Mouse (Mus musculus): ENCODE measurements around the gene Mrrf. TPM values are rescaled to one million over a fixed set of nuclear protein-coding genes. Genes with fewer than 3 reads are reported as not detected.

Gene Mrrf
- polyA plus RNA-seq, 1 experiment: 33.5 TPM

GRCm38 (mm10) chr2:36102559-36102946 is 33.6 kb upstream of the Mrrf start:
- peak; percentile 51 for DNase-seq (ENCODE audit: low read depth)
- TF ChIP-seq POLR2A (IDR thresholded peaks at IDR 0.05; ENCODE audit: borderline replicate concordance, extremely low read depth, insufficient read depth, insufficient read length, poor library complexity, severe bottlenecking): no peak
- no peak for TF ChIP-seq CTCF (IDR thresholded peaks at IDR 0.05; ENCODE audit: borderline replicate concordance, extremely low read depth, insufficient read depth, insufficient read length)

DNA sequence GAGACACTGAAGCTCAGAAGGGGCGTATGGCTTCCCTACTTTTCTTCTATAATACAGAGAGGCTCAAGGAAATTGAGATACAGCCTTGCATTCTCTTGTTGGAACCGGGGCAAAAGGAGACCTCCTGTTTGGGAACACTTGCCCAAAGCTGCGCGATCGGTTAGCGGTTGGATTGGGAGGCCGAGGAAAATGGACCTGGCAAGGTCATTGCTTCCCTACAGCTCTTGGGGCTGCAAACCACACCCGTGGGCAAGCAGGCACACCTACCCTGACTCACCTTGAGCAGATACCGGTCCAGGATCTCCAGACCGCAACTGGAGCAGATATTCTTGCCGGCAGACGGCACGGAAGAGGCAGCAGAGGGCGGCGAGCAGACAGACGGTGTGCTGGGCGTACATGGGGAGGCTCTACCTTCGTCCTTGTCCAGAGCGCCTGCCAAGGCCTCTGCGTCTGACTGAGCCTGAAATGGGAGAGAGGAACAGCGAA is 33.1 kb upstream of the Mrrf start:
- no peak for TF ChIP-seq CTCF (IDR thresholded peaks at IDR 0.05; ENCODE audit: borderline replicate concordance, extremely low read depth, insufficient read depth, insufficient read length)
- no peak for TF ChIP-seq POLR2A (IDR thresholded peaks at IDR 0.05; ENCODE audit: borderline replicate concordance, extremely low read depth, insufficient read depth, insufficient read length, poor library complexity, severe bottlenecking)
- no peak for DNase-seq (ENCODE audit: low read depth)

DNA sequence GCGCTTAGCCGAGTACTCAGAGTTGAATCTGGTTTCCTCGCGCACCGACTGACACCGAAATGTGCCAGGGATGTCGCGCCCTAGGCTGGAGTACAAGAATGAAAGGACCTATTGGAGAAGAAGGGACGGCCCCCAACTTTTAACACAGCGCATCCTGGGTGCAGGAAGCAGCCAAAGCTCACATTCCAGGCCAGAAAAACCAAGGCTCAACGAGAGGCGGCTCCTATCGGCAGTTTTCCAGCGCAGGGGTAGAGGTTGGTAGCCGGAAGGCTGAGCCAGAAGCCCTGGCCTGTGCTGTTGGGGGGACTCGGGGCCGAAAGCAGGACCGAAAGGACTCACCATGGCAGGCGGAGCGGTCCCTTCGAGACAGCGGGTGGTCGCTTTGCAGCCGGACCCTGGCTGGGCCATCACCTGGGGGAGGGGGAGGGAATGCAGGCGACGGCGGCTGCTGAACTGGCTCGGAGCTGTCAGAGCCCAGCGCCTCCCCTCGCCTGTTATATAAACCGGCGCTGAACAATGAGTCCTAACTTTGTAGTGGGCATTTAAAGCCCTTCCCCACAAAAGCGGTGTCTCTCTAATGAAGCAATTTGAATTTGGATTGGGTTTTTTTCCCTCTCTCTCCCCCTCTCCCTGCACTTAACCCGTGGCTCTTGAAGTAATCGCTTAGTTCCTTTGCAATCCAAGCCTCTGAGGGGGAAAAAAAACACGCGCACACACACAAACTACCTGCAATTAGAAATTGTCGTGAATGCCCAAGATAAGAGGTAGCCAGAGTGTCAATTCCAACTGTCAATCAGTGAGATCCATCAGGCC is 32.4 kb upstream of the Mrrf start:
- TF ChIP-seq CTCF (IDR thresholded peaks at IDR 0.05; ENCODE audit: borderline replicate concordance, extremely low read depth, insufficient read depth, insufficient read length): no peak
- TF ChIP-seq POLR2A (IDR thresholded peaks at IDR 0.05; ENCODE audit: borderline replicate concordance, extremely low read depth, insufficient read depth, insufficient read length, poor library complexity, severe bottlenecking): no peak
- peak; percentile 82 for DNase-seq (ENCODE audit: low read depth)

- DNase-seq (ENCODE audit: low read depth): peak; percentile 64
- TF ChIP-seq POLR2A (IDR thresholded peaks at IDR 0.05; ENCODE audit: borderline replicate concordance, extremely low read depth, insufficient read depth, insufficient read length, poor library complexity, severe bottlenecking): no peak
- no peak for TF ChIP-seq CTCF (IDR thresholded peaks at IDR 0.05; ENCODE audit: borderline replicate concordance, extremely low read depth, insufficient read depth, insufficient read length)
Observed at GRCm38 (mm10) chr2:36104436-36104955, 31.7 kb upstream of the Mrrf start.

DNA sequence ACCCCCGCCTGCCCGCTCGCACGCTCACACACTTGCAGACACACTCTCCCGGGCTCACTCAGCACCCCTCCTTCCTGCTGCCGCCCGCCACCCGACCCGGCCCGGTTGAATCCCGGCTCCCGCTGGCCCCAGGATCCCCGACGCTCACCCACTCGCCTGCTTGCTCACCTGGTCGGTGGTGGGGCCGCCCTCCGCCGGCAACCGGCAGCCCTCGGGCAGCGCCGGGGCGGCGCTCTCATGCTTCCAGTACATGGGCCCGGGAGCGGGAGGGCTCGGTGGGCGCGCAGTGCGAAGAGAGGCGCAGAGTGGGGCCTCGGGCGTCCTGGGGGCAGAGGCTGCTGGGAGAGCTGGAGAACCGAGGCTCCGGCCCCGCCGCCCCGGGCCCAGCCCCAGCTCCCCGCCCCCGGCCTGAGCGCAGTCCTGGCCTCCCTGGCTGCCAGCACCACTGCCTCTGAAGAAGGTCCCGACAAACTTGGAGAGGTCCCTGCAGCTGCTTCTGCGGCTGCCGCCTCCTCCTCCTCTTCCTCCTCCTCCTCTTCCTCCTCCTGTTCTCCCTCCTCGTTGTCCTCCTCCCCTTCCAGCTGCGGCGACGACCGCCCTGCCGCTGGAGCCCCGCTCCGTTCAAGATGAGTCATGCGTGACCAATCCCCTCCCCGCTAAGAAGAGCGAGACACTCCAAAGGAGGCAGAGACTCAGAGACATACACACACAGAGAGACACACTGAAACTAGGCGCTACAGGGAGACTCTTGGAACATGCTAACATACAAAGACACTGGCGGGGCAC is 31.0 kb upstream of the Mrrf start, which contains the start of gene Lhx6:
TSS of gene Lhx6 (minus strand) at position 453 of the 786 bp plus-strand sequence.
- peak; percentile 45 for DNase-seq (ENCODE audit: low read depth)
- TF ChIP-seq POLR2A (IDR thresholded peaks at IDR 0.05; ENCODE audit: borderline replicate concordance, extremely low read depth, insufficient read depth, insufficient read length, poor library complexity, severe bottlenecking) (no peak), CTCF (IDR thresholded peaks at IDR 0.05; ENCODE audit: borderline replicate concordance, extremely low read depth, insufficient read depth, insufficient read length) (no peak)

GRCm38 (mm10) chr2:36108615-36109014 is 27.6 kb upstream of the Mrrf start:
- TF ChIP-seq CTCF (IDR thresholded peaks at IDR 0.05; ENCODE audit: borderline replicate concordance, extremely low read depth, insufficient read depth, insufficient read length) (no peak), POLR2A (IDR thresholded peaks at IDR 0.05; ENCODE audit: borderline replicate concordance, extremely low read depth, insufficient read depth, insufficient read length, poor library complexity, severe bottlenecking) (no peak)
- no peak for DNase-seq (ENCODE audit: low read depth)

- no peak for TF ChIP-seq POLR2A (IDR thresholded peaks at IDR 0.05; ENCODE audit: borderline replicate concordance, extremely low read depth, insufficient read depth, insufficient read length, poor library complexity, severe bottlenecking)
- TF ChIP-seq CTCF (IDR thresholded peaks at IDR 0.05; ENCODE audit: borderline replicate concordance, extremely low read depth, insufficient read depth, insufficient read length): peak; percentile 2; the same call in 1 of the 2 replicates
Observed at GRCm38 (mm10) chr2:36112632-36113031, 23.6 kb upstream of the Mrrf start.

GRCm38 (mm10) chr2:36126795-36127429 is 9.3 kb upstream of the Mrrf start:
- no peak for DNase-seq (ENCODE audit: low read depth)
- no peak for TF ChIP-seq POLR2A (IDR thresholded peaks at IDR 0.05; ENCODE audit: borderline replicate concordance, extremely low read depth, insufficient read depth, insufficient read length, poor library complexity, severe bottlenecking)

More at GRCm38 (mm10) chr2:36112632-36113031, 23.6 kb upstream of the Mrrf start:
- DNase-seq (ENCODE audit: low read depth): no peak

DNA sequence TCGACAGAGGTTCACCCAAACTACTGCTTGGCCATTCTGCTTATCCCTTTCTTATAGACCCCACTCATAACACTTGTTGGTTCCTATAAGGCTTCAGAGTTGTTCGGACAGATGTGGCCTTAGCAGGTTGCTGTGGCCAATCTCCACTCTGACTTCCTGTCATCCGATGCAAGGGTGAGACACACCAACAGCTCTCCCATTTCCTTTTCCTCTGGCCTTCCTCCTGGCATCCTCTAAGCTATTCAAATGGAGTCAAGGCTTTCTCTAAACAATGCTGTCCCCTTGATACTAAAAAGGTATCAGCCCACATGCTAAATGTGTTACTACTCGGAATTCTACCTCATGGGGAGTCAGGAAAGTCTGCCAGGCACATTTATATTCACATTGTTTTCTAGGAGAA is 8.2 kb upstream of the Mrrf start:
- no peak for DNase-seq (ENCODE audit: low read depth)
- TF ChIP-seq CTCF (IDR thresholded peaks at IDR 0.05; ENCODE audit: borderline replicate concordance, extremely low read depth, insufficient read depth, insufficient read length): no peak
- no peak for TF ChIP-seq POLR2A (IDR thresholded peaks at IDR 0.05; ENCODE audit: borderline replicate concordance, extremely low read depth, insufficient read depth, insufficient read length, poor library complexity, severe bottlenecking)

- TF ChIP-seq POLR2A (IDR thresholded peaks at IDR 0.05; ENCODE audit: borderline replicate concordance, extremely low read depth, insufficient read depth, insufficient read length, poor library complexity, severe bottlenecking): no peak
- no peak for TF ChIP-seq CTCF (IDR thresholded peaks at IDR 0.05; ENCODE audit: borderline replicate concordance, extremely low read depth, insufficient read depth, insufficient read length)
- DNase-seq (ENCODE audit: low read depth): peak; percentile 5
Observed at GRCm38 (mm10) chr2:36129051-36129450, 7.1 kb upstream of the Mrrf start.

GRCm38 (mm10) chr2:36135887-36136286 is 302 bp upstream of the Mrrf start:
- no peak for TF ChIP-seq CTCF (IDR thresholded peaks at IDR 0.05; ENCODE audit: borderline replicate concordance, extremely low read depth, insufficient read depth, insufficient read length)
- TF ChIP-seq POLR2A (IDR thresholded peaks at IDR 0.05; ENCODE audit: borderline replicate concordance, extremely low read depth, insufficient read depth, insufficient read length, poor library complexity, severe bottlenecking): no peak
- DNase-seq (ENCODE audit: low read depth): no peak
